Mouse (Mus musculus): ENCODE data around the gene Gemin4. TPM values are rescaled to one million over a fixed set of nuclear protein-coding genes. Genes with fewer than 3 reads are reported as not detected.

Gene Gemin4
- polyA plus RNA-seq, 1 experiment from 2014 or later: 34.5 TPM

GRCm38 (mm10) chr11:76252036-76252435 lies 34.6 kb upstream of the Gemin4 start:
- H3K36me3 ChIP-seq: peaks cover 40% of the 10 kb centered on the region
- H3K4me3 ChIP-seq (replicated peaks): no peak overlapping the region
- H3K9me3 ChIP-seq: no peaks in the 10 kb centered on the region
- H3K27ac ChIP-seq: no peak overlapping the region
- ATAC-seq (ENCODE audit: insufficient number of reproducible peaks, insufficient read depth, low FRiP score, low TSS enrichment, low read depth): no peak
- 60% methylated on average over 3 of the region's 3 CpGs for WGBS
- H3K9ac ChIP-seq (replicated peaks): no peak overlapping the region
- no peaks in the 10 kb centered on the region for H3K27me3 ChIP-seq
- peaks cover 34% of the 10 kb centered on the region for H3K4me1 ChIP-seq (replicated peaks)
- no peak overlapping the region for H3K4me2 ChIP-seq

- no peak for ATAC-seq (ENCODE audit: insufficient number of reproducible peaks, insufficient read depth, low FRiP score, low TSS enrichment, low read depth)
- Histone ChIP-seq H3K27ac (no peak overlapping the region), H3K4me1 (replicated peaks) (peaks cover 15% of the 10 kb centered on the region), H3K27me3 (no peaks in the 10 kb centered on the region), H3K36me3 (peaks cover 40% of the 10 kb centered on the region), H3K9me3 (no peaks in the 10 kb centered on the region), H3K9ac (replicated peaks) (no peak overlapping the region), H3K4me3 (replicated peaks) (no peak overlapping the region), H3K4me2 (no peak overlapping the region)
- 54% methylated on average over 2 of the region's 2 CpGs for WGBS
Measured at GRCm38 (mm10) chr11:76247239-76247638, 29.8 kb upstream of the Gemin4 start.

- no peak overlapping the region for H3K4me2 ChIP-seq
- H3K4me3 ChIP-seq (replicated peaks): no peak overlapping the region
- no peak for ATAC-seq (ENCODE audit: insufficient number of reproducible peaks, insufficient read depth, low FRiP score, low TSS enrichment, low read depth)
- H3K9me3 ChIP-seq: no peaks in the 10 kb centered on the region
- peaks cover 15% of the 10 kb centered on the region for H3K4me1 ChIP-seq (replicated peaks)
- H3K27ac ChIP-seq: no peak overlapping the region
- H3K9ac ChIP-seq (replicated peaks): no peak overlapping the region
- peaks cover 35% of the 10 kb centered on the region for H3K36me3 ChIP-seq
- H3K27me3 ChIP-seq: no peaks in the 10 kb centered on the region
Measured at GRCm38 (mm10) chr11:76246439-76246838, 29.0 kb upstream of the Gemin4 start.

GRCm38 (mm10) chr11:76243811-76244546 lies 26.5 kb upstream of the Gemin4 start:
- 2% methylated on average over 34 of the region's 34 CpGs for WGBS
- ATAC-seq (ENCODE audit: insufficient number of reproducible peaks, insufficient read depth, low FRiP score, low TSS enrichment, low read depth): peak; percentile 44; the same call in 1 of the 2 replicates

GRCm38 (mm10) chr11:76242901-76243810 lies 25.7 kb upstream of the Gemin4 start, which contains the start of the genes Mrm3 and Glod4:
Gene Mrm3, plus strand, starts transcription at chr11:76243715.
Gene Glod4, minus strand, starts transcription at chr11:76243725.
- H3K4me2 ChIP-seq: peak within 1 kb of the TSS; percentile 90
- ATAC-seq (ENCODE audit: insufficient number of reproducible peaks, insufficient read depth, low FRiP score, low TSS enrichment, low read depth): peak; percentile 85
- peak within 1 kb of the TSS; percentile 85 for H3K9ac ChIP-seq (replicated peaks)
- peak within 1 kb of the TSS; percentile 86 for H3K4me3 ChIP-seq (replicated peaks)
- peaks cover 33% of the 10 kb centered on the region for H3K36me3 ChIP-seq
- H3K27me3 ChIP-seq: no peaks in the 10 kb centered on the region
- H3K4me1 ChIP-seq (replicated peaks): peaks cover 15% of the 10 kb centered on the region
- under 1% methylated on average over 61 of the region's 61 CpGs for WGBS
- no peaks in the 10 kb centered on the region for H3K9me3 ChIP-seq
- H3K27ac ChIP-seq: peak within 1 kb of the TSS; percentile 78

More at GRCm38 (mm10) chr11:76243811-76244546, 26.5 kb upstream of the Gemin4 start:
- H3K9me3 ChIP-seq: no peaks in the 10 kb centered on the region
- H3K27me3 ChIP-seq: no peaks in the 10 kb centered on the region
- peak overlapping the region; percentile 90 for H3K4me2 ChIP-seq
- peak overlapping the region; percentile 86 for H3K4me3 ChIP-seq (replicated peaks)
- peaks cover 32% of the 10 kb centered on the region for H3K36me3 ChIP-seq
- peak overlapping the region; percentile 85 for H3K9ac ChIP-seq (replicated peaks)
- peak overlapping the region; percentile 78; the same call in 1 of the 2 replicates for H3K27ac ChIP-seq
- peaks cover 15% of the 10 kb centered on the region for H3K4me1 ChIP-seq (replicated peaks)

- ATAC-seq (ENCODE audit: insufficient number of reproducible peaks, insufficient read depth, low FRiP score, low TSS enrichment, low read depth): no peak
- Histone ChIP-seq H3K36me3 (peaks cover 52% of the 10 kb centered on the region), H3K27me3 (no peaks in the 10 kb centered on the region), H3K9me3 (no peaks in the 10 kb centered on the region), H3K4me3 (replicated peaks) (no peak overlapping the region), H3K27ac (no peak overlapping the region), H3K9ac (replicated peaks) (no peak overlapping the region), H3K4me1 (replicated peaks) (peaks cover 12% of the 10 kb centered on the region), H3K4me2 (no peak overlapping the region)
- 97% methylated on average over 2 of the region's 2 CpGs for WGBS
Measured at GRCm38 (mm10) chr11:76239750-76240149, 22.3 kb upstream of the Gemin4 start.

GRCm38 (mm10) chr11:76236136-76236535 lies 18.7 kb upstream of the Gemin4 start:
- ATAC-seq (ENCODE audit: insufficient number of reproducible peaks, insufficient read depth, low FRiP score, low TSS enrichment, low read depth): no peak
- H3K27me3 ChIP-seq: no peaks in the 10 kb centered on the region
- no peak overlapping the region for H3K9ac ChIP-seq (replicated peaks)
- H3K9me3 ChIP-seq: no peaks in the 10 kb centered on the region
- 94% methylated on average over 3 of the region's 3 CpGs for WGBS
- no peak overlapping the region for H3K4me3 ChIP-seq (replicated peaks)
- H3K27ac ChIP-seq: no peak overlapping the region
- H3K4me1 ChIP-seq (replicated peaks): no peaks in the 10 kb centered on the region
- no peak overlapping the region for H3K4me2 ChIP-seq
- H3K36me3 ChIP-seq: peaks cover 83% of the 10 kb centered on the region

- H3K36me3 ChIP-seq: peaks cover 57% of the 10 kb centered on the region
- no peak overlapping the region for H3K4me2 ChIP-seq
- no peaks in the 10 kb centered on the region for H3K27me3 ChIP-seq
- no peak overlapping the region for H3K27ac ChIP-seq
- no peak for ATAC-seq (ENCODE audit: insufficient number of reproducible peaks, insufficient read depth, low FRiP score, low TSS enrichment, low read depth)
- H3K9ac ChIP-seq (replicated peaks): no peak overlapping the region
- H3K9me3 ChIP-seq: no peaks in the 10 kb centered on the region
- H3K4me3 ChIP-seq (replicated peaks): no peak overlapping the region
- no peaks in the 10 kb centered on the region for H3K4me1 ChIP-seq (replicated peaks)
Measured at GRCm38 (mm10) chr11:76225051-76225450, 7.6 kb upstream of the Gemin4 start.

- H3K27me3 ChIP-seq: no peaks in the 10 kb centered on the region
- no peak overlapping the region for H3K27ac ChIP-seq
- ATAC-seq (ENCODE audit: insufficient number of reproducible peaks, insufficient read depth, low FRiP score, low TSS enrichment, low read depth): no peak
- no peaks in the 10 kb centered on the region for H3K4me1 ChIP-seq (replicated peaks)
- H3K9ac ChIP-seq (replicated peaks): no peak overlapping the region
- 96% methylated on average over 5 of the region's 5 CpGs for WGBS
- H3K9me3 ChIP-seq: no peaks in the 10 kb centered on the region
- peaks cover 61% of the 10 kb centered on the region for H3K36me3 ChIP-seq
- H3K4me3 ChIP-seq (replicated peaks): no peak overlapping the region
- no peak overlapping the region for H3K4me2 ChIP-seq
Measured at GRCm38 (mm10) chr11:76224631-76225030, 7.2 kb upstream of the Gemin4 start.

GRCm38 (mm10) chr11:76216681-76217389 lies 629 bp downstream of the Gemin4 start:
- ATAC-seq (ENCODE audit: insufficient number of reproducible peaks, insufficient read depth, low FRiP score, low TSS enrichment, low read depth): peak; percentile 11; the same call in 1 of the 2 replicates

More at GRCm38 (mm10) chr11:76216681-76217389, 629 bp downstream of the Gemin4 start:
- Histone ChIP-seq H3K27ac (peak overlapping the region; percentile 95), H3K36me3 (peaks cover 53% of the 10 kb centered on the region), H3K4me1 (replicated peaks) (peaks cover 5% of the 10 kb centered on the region), H3K4me2 (peak overlapping the region; percentile 71), H3K9me3 (no peaks in the 10 kb centered on the region), H3K27me3 (no peaks in the 10 kb centered on the region), H3K4me3 (replicated peaks) (peak overlapping the region; percentile 78), H3K9ac (replicated peaks) (peak overlapping the region; percentile 90)
- 5% methylated on average over 33 of the region's 33 CpGs for WGBS

All from limb, embryonic 12.5 days (tissue).